Comparison of ENCODE assay signal across 8 mouse cellular contexts in genomic region chr4:45798964-45799363, GRCm38 (mm10). TPM values are rescaled to one million over a fixed set of nuclear protein-coding genes. Genes with fewer than 3 reads are reported as not detected.
DNase-seq lines count a peak whose midpoint lies in the region; ATAC-seq lines count a peak whose summit lies in the region.

Gene Aldh1b1 (plus strand): TSS chr4:45799022.

- H3K4me1 ChIP-seq in forebrain, embryonic 15.5 days = peaks cover 29% of the 10 kb centered on the region
- H3K4me1 ChIP-seq in liver, embryonic 15.5 days (replicated peaks) = peaks cover 14% of the 10 kb centered on the region
- peaks cover 19% of the 10 kb centered on the region for H3K4me1 ChIP-seq in stomach, embryonic 15.5 days

- 2% methylated on average over 26 of the region's 26 CpGs for WGBS in forebrain, embryonic 15.5 days
- WGBS in liver, embryonic 15.5 days (ENCODE audit: insufficient replicate concordance) = under 1% methylated on average over 26 of the region's 26 CpGs
- 0% methylated on average over 26 of the region's 26 CpGs for WGBS in stomach, embryonic 15.5 days

- DNase-seq in B cell, adult 2 months = peak; percentile 80 to 84
- peak; percentile 54 to 56 for DNase-seq in adrenal gland, postnatal 4 days (ENCODE audit: low spot score in 2 of 2)
- peak; percentile 66 to 76 for DNase-seq in heart, postnatal 14 days
- DNase-seq in kidney, postnatal 4 days = peak; percentile 84 to 90
- peak; percentile 75 for DNase-seq in neural tube, embryonic 10.5 days (ENCODE audit: extremely low spot score, low spot score)

- intact Hi-C loops in heart, postnatal 14 days (cut with DNase I) = no loop called here

- H3K27ac ChIP-seq in forebrain, embryonic 15.5 days (replicated peaks) = peak within 1 kb of the TSS; percentile 48
- H3K27ac ChIP-seq in liver, embryonic 15.5 days (replicated peaks) = 0 out of 2 replicates have a peak within 1 kb of the TSS, but pooled peaks have one; percentile 67
- peak within 1 kb of the TSS; percentile 48 for H3K27ac ChIP-seq in stomach, embryonic 15.5 days

- peaks cover 13% of the 10 kb centered on the region for H3K36me3 ChIP-seq in forebrain, embryonic 15.5 days
- H3K36me3 ChIP-seq in liver, embryonic 15.5 days (replicated peaks) = 0 out of 2 replicates have a peak, but pooled peaks cover 5% of the 10 kb centered on the region
- 0 out of 2 replicates have a peak, but pooled peaks cover 6% of the 10 kb centered on the region for H3K36me3 ChIP-seq in stomach, embryonic 15.5 days

- H3K9ac ChIP-seq in forebrain, embryonic 15.5 days (replicated peaks) = peak within 1 kb of the TSS; percentile 69
- peak within 1 kb of the TSS; percentile 9; the same call in 1 of the 2 replicates for H3K9ac ChIP-seq in liver, embryonic 15.5 days
- H3K9ac ChIP-seq in stomach, embryonic 15.5 days = peak within 1 kb of the TSS; percentile 50

- H3K27me3 ChIP-seq in forebrain, embryonic 15.5 days = no peaks in the 10 kb centered on the region
- peaks cover 19% of the 10 kb centered on the region; the same call in 1 of the 2 replicates for H3K27me3 ChIP-seq in liver, embryonic 15.5 days
- H3K27me3 ChIP-seq in stomach, embryonic 15.5 days (replicated peaks) = no peaks in the 10 kb centered on the region

- H3K4me2 ChIP-seq in forebrain, embryonic 15.5 days (replicated peaks) = peak within 1 kb of the TSS; percentile 65
- H3K4me2 ChIP-seq in liver, embryonic 15.5 days = peak within 1 kb of the TSS; percentile 63
- peak within 1 kb of the TSS; percentile 85 for H3K4me2 ChIP-seq in stomach, embryonic 15.5 days

- peak; percentile 89 for ATAC-seq in forebrain, embryonic 15.5 days (replicated peaks)
- ATAC-seq in liver, embryonic 15.5 days (ENCODE audit: insufficient read depth) = peak; percentile 69
- ATAC-seq in stomach, embryonic 15.5 days (ENCODE audit: insufficient read depth, low FRiP score, low read depth) = peak; percentile 74; the same call in 1 of the 2 replicates

- H3K9me3 ChIP-seq in forebrain, embryonic 15.5 days = no peaks in the 10 kb centered on the region
- H3K9me3 ChIP-seq in liver, embryonic 15.5 days (replicated peaks) = no peaks in the 10 kb centered on the region
- H3K9me3 ChIP-seq in stomach, embryonic 15.5 days = no peaks in the 10 kb centered on the region

- H3K4me3 ChIP-seq in forebrain, embryonic 15.5 days = peak within 1 kb of the TSS; percentile 50
- H3K4me3 ChIP-seq in liver, embryonic 15.5 days (replicated peaks) = peak within 1 kb of the TSS; percentile 52
- H3K4me3 ChIP-seq in stomach, embryonic 15.5 days (replicated peaks) = peak within 1 kb of the TSS; percentile 56

RNA-seq across cellular contexts. Expression of gene Aldh1b1, which starts in this region (rescaled TPM):
- total RNA-seq in adrenal gland, postnatal 4 days (2021) = 10 to 100 TPM; 22.9 to 27.7 TPM
- polyA plus RNA-seq in forebrain, embryonic 15.5 days (2015; fragmentation: Nextera tagmentation; extraction: Ambion mirVana) = 25.7 and 27.4 TPM in 2 replicates
- 10 to 100 TPM; 30.2 to 31.6 TPM for total RNA-seq in heart, postnatal 14 days (2021)
- polyA plus RNA-seq in liver, embryonic 15.5 days (2015; fragmentation: Nextera tagmentation; extraction: Ambion mirVana) = 84.6 and 101 TPM in 2 replicates
- 127 and 187 TPM in 2 replicates for polyA plus RNA-seq in stomach, embryonic 15.5 days (2015; fragmentation: Nextera tagmentation; extraction: Ambion mirVana)

Comparison
In these comparisons a context has a peak if more than half of its experiments do, and no peak if none do; other contexts are left out.
1. Peak in every context shown above with its lines: DNase-seq, ATAC-seq, H3K4me3 ChIP-seq and H3K27ac ChIP-seq.
2. H3K9ac ChIP-seq: peak in every context shown above with its lines; median percentile 69 in forebrain, embryonic 15.5 days; 50 in stomach, embryonic 15.5 days; 9 in liver, embryonic 15.5 days.